Mouse (Mus musculus): ENCODE results near the gene Pla2g4f.

DNA sequence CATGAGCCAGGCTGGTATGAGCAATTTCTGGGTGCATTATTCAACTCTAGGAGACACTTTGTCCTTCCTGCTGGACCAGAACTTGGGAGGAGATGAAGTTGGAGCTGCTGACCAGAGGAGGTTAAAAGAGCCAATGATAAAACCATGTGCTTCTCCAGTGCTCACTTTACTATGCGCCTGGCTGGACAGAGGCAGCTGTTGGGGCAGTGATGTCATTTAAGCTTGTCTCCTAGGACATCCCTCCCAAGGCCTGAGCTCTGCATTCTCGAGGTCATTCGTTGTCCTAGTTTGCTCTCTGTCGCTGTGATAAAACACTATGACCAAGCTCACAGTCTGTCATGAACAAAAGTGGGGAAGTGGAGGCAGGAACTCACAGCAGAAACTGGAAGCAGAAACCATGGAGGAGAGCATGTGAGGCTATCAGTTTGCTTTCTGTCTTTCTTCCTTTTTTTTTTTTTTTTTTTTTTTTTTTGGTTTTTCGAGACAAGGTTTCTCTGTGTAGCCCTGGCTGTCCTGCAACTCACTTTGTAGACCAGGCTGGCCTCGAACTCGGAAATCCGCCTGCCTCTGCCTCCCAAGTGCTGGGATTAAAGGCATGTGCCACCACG lies 22.4 kb downstream of the Pla2g4f start:
- TF ChIP-seq POLR2A (IDR thresholded peaks at IDR 0.05; ENCODE audit: control insufficient read depth, extremely low read depth, insufficient read depth, low read length, poor library complexity), result no peak
- TF ChIP-seq CTCF (IDR thresholded peaks at IDR 0.05; ENCODE audit: borderline replicate concordance, control insufficient read depth, extremely low read depth, insufficient read depth, low read length, poor library complexity), result no peak
